Mouse (Mus musculus): Measurements from ENCODE around the gene Phf21a.
A peak's percentile ranks its signal among the peaks of the same experiment; 100 is the strongest.

The Phf21a gene

DNA sequence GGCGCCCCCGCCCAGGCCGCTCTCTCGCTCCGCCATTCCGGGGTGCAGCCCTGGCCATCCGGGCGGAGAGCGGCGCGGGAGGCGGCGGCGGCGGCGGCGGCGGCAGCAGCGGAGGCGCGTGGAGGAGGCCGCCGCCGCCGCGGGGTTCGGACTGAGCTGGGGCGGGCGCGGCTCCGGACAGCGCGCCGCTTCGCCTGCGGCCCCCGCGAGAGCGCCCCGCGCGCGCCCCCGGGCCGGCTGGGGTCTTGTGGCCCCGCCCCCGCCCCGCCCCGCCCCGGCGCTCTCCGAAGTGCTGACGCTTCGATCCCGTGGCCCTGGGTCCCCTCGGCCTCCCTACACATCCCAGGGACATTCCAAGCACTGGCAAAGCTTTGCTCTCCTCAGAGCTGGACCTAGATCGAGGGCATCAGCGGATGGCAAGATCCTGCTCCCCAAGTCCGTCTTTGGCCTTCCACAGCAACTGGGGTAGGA lies 308.2 kb downstream of the Phf21a start, which contains the start of gene Mapk8ip1:
Gene Mapk8ip1 (minus strand): TSS at position 173 of the 471 bp plus-strand sequence.
- peak; percentile 83 for DNase-seq (ENCODE audit: low read depth, low spot score)

GRCm38 (mm10) chr2:92402591-92403326 lies 309.8 kb downstream of the Phf21a start:
- DNase-seq (ENCODE audit: low read depth, low spot score), result peak; percentile 96

- DNase-seq (ENCODE audit: low read depth, low spot score), result no peak
Observed at GRCm38 (mm10) chr2:92403776-92404319, 310.9 kb downstream of the Phf21a start.

DNA sequence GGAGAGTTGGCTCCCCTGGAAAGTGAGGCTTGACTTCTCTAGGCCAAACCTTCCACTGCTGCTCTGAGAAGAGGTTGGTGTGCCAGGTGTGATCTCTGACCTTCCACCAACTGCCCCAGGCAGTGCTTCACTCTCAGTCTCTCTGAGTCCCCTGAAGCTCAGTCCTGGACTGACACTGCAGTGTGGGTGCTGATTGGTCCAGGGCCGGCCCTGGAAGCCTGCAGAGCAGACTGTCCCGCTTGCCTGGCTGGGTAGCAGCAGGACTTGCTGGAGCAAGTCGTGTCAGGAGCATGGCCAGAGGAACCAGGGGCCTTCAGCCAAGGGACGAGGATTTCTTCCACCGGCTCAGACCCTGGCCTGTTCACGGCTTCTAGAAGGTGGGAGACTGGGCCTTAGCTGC lies 311.8 kb downstream of the Phf21a start:
- DNase-seq (ENCODE audit: low read depth, low spot score), result no peak

- no peak for DNase-seq (ENCODE audit: low read depth, low spot score)
Observed at GRCm38 (mm10) chr2:92405687-92406086, 312.8 kb downstream of the Phf21a start.

DNA sequence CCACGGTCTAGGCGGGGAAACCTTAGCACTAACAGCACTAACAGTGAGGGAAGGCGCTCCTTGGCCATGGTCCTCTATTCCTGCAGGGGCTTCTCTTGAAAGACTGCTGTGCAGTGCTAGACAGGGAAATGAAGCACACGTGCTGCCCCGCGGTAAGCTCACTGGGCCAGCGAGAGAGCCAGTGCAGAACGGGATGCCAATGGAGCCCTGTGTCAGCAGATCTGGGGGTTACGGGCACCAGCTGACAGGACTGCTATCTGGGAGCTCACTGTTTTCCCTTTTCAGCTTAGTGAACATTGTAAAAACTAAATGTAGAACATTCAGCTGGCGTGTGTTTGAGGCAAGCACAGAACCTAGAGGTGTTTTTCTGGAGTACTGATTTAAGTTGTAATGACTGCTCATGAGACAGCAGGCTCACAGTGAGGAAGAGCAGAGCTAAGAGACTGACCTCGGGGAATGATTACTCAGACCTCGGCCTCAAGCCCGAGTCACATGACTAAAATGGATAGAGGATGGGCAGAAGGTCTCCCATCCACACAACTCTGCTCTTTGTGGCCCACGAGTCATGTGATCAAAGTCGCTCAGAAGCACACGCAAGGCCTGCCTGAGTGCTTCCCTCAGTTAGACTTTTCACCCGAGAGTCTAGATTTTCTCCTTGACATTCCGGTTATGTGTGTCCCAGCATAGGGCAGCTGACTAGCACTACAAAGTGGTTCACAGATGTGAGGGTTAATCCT lies 315.6 kb downstream of the Phf21a start:
- peak; percentile 77 for DNase-seq (ENCODE audit: low read depth, low spot score)

DNA sequence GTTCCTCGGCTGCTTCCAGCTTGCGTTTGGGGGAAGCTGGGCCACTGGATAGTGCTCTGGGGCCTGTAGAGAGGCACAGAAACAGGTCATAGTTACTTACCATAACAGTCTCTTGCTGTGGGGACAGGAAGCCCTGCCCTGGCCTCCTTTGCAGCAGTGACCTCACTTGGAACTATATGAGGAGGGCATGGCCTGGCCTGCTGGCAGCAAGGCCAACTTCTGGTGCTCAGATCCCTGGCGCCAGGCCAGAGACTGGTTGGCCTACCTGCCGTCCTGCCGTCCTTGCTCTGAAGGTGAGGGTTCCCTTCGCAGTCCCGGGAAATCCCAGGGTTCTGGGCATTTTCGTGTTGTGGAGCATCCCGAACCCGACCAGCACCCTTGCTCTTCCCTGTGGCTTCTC lies 318.8 kb downstream of the Phf21a start:
- DNase-seq (ENCODE audit: low read depth, low spot score), result peak; percentile 89
